Mouse (Mus musculus): Measurements from ENCODE around the gene Itih2. TPM values are rescaled to one million over a fixed set of nuclear protein-coding genes. Genes with fewer than 3 reads are reported as not detected.

The Itih2 gene
- total RNA-seq, 2 experiments from 2014 or later, result 1.9 to 3.6 TPM

DNA sequence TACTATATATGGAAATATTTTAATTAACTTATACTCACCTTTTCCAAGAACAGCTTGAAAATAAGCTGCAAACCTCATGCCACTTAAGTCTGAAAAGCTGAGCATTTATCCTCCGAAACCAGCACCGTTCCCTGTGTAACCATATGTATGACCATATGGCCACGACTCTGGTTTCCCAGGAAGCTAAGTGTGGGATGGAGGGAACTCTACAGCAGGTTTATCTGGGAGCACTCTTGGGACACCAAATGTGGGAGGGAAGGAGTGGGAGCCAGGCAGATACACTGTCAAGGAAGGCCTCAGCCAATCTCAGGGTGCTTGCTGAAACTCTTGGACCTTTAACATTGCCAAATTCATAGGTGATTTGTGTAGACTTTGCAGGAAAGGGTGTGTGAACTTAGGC is 80.3 kb downstream of the Itih2 start:
- DNase-seq (ENCODE audit: low spot score in 2 of 2), result peak; percentile 73 to 75
- intact Hi-C loops (cut with DNase I), result no loop called here

DNA sequence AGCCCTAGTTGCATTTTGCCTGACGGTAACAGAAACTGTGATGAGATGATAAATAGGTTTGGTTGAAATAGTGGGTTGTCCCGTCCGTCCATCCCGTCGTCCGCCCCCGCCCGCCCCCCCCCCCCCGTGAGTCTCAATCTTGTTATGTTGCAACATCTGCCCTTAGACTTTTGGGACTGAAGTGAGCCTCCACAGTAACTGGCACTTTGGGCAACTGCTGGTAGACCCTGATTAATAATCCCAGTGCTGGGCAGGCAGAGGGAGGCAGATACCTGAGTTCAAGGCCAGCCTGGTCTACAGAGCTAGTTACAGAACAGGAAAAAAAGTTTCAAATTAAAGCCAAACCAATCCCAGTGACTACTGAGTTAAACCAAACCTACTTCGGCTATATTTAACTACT is 81.7 kb downstream of the Itih2 start:
- DNase-seq (ENCODE audit: low spot score in 2 of 2), result no peak
- intact Hi-C loops (cut with DNase I), result no loop called here

DNA sequence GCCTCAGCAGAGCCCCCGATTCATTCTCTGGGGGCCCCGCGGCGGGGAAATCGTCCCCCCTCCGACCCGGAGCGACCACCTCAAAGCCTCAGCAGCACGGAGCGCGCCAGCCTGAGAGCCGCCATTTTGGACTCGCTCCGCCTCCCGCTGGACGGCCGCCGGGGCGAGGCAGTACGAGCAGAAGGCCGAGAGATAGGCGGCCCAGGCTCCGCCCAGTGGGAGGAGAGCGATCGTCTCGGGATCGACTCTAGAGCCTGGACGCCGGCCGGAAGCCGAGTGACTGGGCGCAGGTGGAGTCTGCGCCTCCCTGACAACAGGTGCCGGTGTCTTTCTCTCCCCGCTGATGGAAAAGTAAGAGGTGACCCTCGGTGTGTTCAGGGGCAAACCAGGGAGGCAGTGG is 82.7 kb downstream of the Itih2 start, which contains the start of gene Taf3:
Gene Taf3, minus strand, starts transcription at position 136 of the 400 bp plus-strand sequence.
- peak; percentile 92 to 93 for DNase-seq (ENCODE audit: low spot score in 2 of 2)
- intact Hi-C loops (cut with DNase I), result no loop called here

DNA sequence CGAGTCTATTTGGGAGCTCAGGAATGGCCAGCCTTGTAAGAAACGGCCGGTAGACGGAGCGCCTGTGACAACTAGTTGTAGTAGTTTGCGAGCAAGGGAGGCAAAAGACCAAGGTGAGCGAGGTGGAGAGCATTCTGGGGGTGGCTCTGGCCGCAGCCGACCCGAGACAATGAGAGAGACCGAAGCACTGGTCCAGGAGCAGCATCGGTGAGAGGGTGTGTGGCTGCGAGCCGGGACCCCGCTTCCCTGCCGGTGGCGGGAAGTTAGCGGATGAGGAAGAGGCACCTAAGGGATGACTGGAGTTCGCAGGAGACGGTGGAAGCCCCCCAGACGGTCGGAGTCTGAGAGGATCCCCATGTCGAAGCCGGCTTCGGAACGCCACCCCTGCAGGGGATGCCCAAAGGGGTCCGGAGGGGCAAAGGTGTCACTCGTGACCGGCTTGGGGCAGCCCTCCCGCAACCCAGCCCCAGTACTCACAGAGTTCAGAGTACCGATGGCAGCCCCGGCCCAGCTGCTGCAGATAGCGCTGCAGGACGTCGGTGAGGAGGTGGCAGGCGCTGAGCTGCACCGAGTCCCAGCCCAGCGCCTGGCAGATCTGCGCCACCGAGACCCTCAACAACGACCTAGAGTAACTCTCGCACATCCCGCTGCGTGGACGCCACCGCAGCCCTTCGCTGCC is 83.3 kb downstream of the Itih2 start:
- intact Hi-C loops (cut with DNase I), result no loop called here
- DNase-seq (ENCODE audit: low spot score in 2 of 2), result peak in 1 of 2 experiments; percentile 33

Other genes with a start within 250 kb of the Itih2 start
- not detected for gene 9230102O04Rik, start 241.9 kb downstream of the Itih2 start, total RNA-seq (2021)
- not detected for gene Gata3, start 241.4 kb downstream of the Itih2 start, total RNA-seq (2021)
- gene Taf3, start 82.8 kb downstream of the Itih2 start, total RNA-seq (2021), result 10 to 100 TPM; 13.0 to 17.4 TPM
- 100 to 1,000 TPM; 247 to 250 TPM for gene Atp5c1, start 50.9 kb downstream of the Itih2 start, total RNA-seq (2021)
- 10 to 100 TPM; 10.8 to 13.6 TPM for gene Kin, start 50.8 kb downstream of the Itih2 start, total RNA-seq (2021)
- 10 to 100 TPM; 12.1 to 15.0 TPM for gene Itih5, start 22.2 kb upstream of the Itih2 start, total RNA-seq (2021)
- gene Sfmbt2, start 239.1 kb upstream of the Itih2 start, total RNA-seq (2021), result 1 to 10 TPM; 3.7 to 4.6 TPM

Data from left cerebral cortex, postnatal 36 days (tissue).